Mouse (Mus musculus) frontal cortex, postnatal 36 days (tissue): ENCODE measurements around the gene Cacna1f.
A peak's percentile ranks its signal among the peaks of the same experiment; 100 is the strongest.

Experiments used
- DNase-seq, 2 experiments: peaks; one replicate each; pipeline ENCODE4 v3.0.0; 2022; ENCODE audit warnings: low spot score in 2 of 2

The Cacna1f gene

DNA sequence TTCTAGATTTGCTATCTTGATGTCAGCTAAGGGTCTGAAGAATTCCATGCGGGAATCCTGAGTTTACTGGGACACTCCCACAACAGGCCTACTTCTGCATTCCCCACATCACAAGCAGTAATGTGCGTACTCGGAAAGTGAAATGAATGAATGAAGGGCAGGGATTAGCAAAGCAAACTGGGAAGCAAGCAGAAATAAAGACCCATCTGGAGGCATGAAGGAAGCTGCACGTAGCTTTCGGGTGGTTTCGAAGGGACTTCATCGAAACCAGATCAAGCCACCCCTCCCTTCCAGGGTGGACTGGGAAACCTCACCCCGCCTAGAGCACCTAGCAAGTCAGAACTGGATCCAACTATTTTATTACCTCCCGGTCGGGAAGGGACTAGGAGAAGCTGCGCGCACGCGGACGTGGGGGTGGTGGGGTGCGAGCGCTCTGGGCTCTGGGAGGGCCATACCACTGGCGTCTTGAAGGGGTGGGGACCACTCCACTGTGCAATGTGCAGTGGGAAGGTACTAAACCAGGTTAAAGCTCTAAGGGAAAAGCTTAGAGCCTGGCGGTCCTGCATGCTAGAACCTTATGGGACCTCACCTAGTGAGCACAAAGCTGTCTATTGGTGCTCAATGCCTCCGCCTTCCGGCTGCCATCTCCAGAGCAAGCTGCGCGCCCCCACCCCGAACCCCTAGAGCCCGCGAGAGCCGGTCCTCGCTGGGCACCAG is 67.6 kb downstream of the Cacna1f start:
- no peak for DNase-seq

DNA sequence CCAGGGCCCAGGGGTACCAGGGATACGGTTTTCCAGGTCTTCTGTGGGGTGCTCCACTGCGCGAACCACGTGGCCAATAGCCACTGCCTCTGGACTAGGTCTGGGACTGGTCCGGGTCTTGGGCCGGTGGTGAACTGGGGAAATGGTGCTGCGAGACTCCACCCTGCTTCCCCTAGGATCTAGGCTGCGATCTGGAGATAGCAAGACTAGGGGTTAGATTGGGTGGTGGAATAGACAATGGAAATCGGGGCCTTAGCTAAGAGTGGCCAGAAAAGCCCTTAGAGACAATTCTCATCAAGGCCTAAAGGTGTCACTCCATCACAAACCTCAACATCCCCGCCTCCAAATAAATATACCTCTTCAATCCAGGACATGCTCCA is 68.1 kb downstream of the Cacna1f start:
- DNase-seq, result no peak

DNA sequence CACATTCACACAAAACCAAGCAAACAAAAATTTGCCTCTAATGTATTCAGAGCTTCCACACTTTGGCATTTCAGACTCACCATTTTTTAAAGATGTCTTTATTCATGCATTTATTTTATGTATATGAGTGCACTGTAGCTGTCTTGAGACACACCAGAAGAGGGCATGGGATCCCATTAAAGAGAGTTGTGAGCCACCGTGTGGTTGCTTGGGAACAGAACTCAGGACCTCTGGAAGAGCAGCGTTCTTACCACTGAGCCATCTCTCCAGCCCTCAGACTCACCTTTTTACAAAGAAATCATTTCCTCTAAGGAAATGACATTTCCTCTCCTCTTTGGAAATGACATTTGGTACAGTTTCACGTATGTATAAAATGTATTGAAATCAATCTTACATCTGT is 72.1 kb downstream of the Cacna1f start:
- DNase-seq, result no peak

DNA sequence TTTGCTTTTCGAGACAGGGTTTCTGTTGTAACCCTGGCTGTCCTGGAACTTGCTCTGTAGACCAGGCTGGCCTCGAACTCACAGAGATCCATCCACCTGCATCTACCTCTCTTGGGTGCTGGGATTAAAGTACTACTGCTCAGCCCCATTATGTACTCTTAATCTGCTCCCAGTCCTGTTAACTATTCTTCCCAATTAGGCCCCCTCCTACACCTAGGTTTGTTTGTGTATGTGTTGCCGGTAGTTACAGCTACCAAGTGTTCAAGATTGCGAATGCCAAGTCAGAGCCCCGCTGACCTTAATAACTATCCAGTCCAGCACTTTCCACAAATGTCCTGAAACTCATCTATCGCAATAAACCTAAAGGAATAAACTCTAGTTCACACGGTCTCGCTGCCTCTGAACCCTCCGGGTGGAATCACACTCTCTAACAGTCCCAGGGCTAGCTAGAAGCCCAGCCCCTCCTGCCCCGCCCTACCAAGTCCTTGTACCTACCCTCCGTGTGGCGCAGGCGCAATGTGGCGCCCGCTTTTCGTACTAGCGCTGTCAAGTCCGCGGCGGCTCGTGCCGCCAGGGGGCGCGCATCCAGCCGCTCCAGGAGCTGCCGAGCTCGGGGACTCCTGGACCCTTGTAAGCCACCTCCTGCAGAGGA is 72.6 kb downstream of the Cacna1f start:
- DNase-seq, result peak; percentile 80 to 89

DNA sequence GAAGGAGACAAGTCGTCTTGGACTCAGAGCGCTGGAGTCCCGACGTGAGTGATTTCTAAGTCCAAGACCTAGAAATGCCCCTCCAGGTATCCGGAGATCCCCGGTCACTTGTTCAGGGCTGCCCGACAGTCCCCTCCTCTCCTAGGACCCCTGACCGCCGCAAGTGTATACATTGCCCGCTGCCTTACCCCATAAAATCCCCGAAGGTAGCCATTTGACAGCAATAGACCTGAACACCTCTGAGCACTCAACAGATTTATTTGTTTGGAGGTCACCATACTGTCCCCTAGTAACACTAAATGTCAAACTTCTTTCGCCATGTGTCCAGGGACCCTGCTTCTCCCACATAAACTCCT is 73.2 kb downstream of the Cacna1f start:
- DNase-seq, result no peak

DNA sequence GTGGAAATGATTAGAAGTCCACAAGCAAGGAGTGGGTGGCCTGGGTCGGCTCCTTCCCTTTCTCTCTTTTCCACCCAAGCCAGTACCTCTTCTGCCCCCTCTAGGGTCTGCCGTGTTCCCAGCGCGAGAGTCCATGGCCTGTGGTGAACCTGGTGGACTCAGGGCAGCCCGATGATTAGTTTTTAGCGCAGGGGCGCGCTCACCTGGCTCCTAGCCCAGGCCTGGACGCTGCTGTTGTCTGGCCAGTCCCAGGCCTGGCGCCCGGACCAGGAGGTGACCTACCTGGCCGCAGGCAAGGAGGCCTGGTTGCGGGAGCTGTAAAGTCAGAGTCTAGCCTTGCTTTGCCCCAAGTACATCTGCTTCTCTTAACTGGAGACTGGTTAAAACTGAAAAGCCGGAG is 74.0 kb downstream of the Cacna1f start, which contains the start of gene Magix:
TSS of gene Magix (minus strand) at position 388 of the 400 bp plus-strand sequence.
- no peak for DNase-seq
